Mouse (Mus musculus) left cerebral cortex, adult 8-10 months (tissue): Measurements from ENCODE around the gene Sec31b. TPM values are rescaled to one million over a fixed set of nuclear protein-coding genes. Genes with fewer than 3 reads are reported as not detected.

Experiments used
- DNase-seq, 2 experiments: peaks; one replicate each; pipeline ENCODE4 v3.0.0; 2022; ENCODE audit warnings: low spot score in 2 of 2
- total RNA-seq, 4 experiments: library from RNA; stranded (reverse); gene quantifications; 2 replicates each; pipeline ENCODE4 v1.2.4; 2022

Sec31b gene
- total RNA-seq, 4 experiments from 2014 or later, result 0.25 to 1.4 (median 0.51) TPM

- DNase-seq, result no peak
Observed at GRCm38 (mm10) chr19:44535376-44535775, 10.3 kb downstream of the Sec31b start.

GRCm38 (mm10) chr19:44530018-44530417 lies 15.6 kb downstream of the Sec31b start:
- DNase-seq, result no peak

GRCm38 (mm10) chr19:44525551-44526205 lies 20.0 kb downstream of the Sec31b start:
- DNase-seq, result no peak

DNA sequence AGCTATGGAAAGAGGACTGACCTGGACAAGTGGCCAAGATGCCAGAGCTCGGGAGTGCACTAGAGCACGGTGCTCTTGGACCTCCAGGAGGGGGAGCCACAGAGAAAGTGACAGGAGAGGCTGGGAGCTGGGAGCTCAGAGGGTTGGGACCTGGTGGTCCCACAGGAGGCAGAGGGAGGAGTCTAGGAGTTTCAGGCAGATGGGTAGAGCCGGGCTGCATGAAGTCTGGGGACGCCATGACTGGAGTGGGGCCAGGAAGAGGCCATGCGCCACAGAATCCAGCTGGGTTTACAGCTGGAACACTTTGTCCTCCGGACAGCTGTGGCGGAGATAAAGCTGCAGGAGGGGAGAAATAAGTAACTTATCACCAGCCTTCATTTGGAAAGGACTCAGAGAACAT lies 26.5 kb downstream of the Sec31b start:
- no peak for DNase-seq

DNA sequence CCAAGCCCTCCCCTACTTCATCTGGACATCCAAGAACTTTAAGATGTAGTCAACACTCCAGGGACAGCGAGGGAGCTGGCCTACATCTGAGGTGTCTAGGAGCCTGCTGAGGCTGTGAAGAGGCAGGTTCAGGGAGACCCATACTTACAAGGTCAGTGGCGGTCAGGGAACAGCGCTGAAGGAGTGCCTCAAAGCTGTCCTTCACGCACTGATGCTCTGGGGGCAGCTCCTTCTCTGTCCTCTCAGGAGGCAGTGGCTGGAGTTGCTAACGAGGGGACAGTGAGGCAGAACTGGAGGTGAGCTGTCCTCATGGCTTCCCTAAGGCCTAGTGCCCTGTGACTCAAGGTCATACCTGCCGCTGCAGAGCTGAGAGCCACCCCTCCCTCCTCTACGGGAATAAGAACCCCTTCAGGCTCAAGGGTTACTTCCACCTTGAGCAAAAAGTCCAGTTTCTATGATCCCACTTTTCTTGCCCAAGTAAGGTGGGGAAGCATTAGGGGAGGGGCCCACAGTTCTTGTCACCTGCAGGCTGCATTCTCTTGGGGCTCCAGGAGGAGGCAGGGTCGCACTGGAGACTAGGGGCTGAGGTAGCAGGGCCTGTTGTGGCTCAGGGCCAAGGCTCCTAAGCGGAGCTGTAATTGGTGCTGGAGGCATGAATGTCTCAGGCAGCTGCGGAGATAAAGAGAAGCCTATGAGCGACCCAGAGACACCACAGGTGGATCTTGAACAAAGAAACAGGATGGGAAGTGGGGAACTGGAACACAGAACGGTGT lies 27.5 kb downstream of the Sec31b start:
- DNase-seq, result no peak

- no peak for DNase-seq
Observed at GRCm38 (mm10) chr19:44515769-44516168, 29.9 kb downstream of the Sec31b start.

GRCm38 (mm10) chr19:44514521-44515451 lies 30.9 kb downstream of the Sec31b start:
- no peak for DNase-seq

DNA sequence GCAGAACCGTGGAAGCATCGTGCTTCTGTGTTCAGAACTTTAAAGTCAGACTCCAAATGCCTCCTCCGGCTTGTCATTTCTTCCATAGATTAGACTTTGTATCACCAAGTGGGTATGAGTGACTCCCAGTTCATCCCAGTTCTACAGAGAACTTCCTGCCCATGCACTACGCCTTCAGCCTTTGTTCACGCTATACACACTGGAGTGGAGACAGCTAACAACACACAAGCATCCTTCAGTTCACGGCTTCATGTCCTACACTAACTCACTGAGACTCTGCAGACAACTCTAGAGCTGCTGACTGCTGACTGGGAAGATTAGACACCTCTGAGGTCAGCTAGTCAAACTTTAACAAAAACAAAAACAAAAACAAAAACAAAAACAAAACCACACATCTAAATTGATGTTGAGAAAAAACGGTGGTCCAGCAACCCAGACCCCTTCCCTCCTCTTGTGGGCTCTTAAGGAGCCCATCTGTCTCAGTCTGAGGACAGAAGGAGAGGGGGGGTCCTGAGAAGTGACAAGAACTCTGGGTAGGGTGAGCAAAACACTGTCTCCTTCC lies 31.7 kb downstream of the Sec31b start:
- no peak for DNase-seq

DNA sequence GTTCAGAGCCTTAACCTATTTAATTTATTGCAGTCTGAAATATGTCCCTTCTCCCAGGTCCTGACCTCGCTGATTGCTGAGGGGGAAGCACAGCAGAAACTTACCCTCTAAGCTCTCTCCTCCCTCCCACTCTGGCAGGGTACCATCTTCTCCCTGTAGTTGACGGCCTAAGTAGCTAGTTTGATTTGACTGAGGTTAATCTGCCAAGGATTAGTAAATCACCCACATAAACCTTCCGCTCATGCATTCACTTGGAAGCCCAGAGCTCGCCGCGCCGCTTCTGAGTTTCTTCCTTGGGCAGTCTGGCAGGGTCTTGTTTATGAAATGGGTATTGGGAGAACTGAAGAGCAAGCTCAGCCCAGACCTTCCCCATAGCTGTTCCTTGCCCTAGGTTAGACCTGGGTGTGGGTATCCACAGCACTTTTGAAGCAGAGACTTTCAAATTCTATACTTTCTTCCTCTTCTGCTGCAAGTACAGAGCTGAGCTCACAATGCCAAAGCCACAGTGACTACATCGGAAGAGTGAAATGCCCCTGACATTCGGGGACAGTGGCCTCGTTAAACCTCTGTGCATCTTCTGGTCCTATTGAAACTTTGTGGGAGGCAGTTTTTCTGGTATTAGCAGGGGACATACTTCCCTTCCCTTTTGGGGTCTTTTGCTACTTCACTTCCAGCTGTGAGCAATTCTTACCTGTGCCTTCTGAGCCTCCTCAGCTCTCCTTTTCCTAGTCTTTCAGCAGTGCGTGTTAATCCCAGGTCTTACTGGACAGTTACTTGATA lies 32.4 kb downstream of the Sec31b start:
- DNase-seq, result no peak

DNA sequence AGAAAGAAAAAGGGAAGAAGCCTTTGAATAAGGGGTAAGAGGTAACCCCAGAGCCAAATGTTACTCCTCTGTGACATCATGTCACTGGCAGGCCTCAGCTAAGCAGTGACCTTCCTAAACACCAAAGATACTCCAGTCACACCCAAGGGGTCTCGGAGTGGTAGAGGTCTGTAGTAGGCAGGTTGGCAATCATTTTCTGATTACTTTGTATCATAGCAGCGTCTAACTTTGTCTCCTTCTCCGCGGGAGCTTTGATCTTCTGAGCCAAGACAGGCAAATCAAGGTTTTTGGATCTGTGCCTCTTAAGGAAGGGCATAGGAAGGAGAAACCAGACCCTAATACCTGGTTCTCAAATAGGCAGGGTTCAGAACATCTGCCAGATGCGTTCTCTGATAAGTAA lies 33.1 kb downstream of the Sec31b start:
- DNase-seq, result no peak

- peak in 1 of 2 experiments; percentile 10 for DNase-seq
Observed at GRCm38 (mm10) chr19:44511451-44512231, 34.0 kb downstream of the Sec31b start.

- no peak for DNase-seq
Observed at GRCm38 (mm10) chr19:44510534-44511175, 35.0 kb downstream of the Sec31b start.

GRCm38 (mm10) chr19:44502741-44503140 lies 42.9 kb downstream of the Sec31b start:
- DNase-seq, result no peak

DNA sequence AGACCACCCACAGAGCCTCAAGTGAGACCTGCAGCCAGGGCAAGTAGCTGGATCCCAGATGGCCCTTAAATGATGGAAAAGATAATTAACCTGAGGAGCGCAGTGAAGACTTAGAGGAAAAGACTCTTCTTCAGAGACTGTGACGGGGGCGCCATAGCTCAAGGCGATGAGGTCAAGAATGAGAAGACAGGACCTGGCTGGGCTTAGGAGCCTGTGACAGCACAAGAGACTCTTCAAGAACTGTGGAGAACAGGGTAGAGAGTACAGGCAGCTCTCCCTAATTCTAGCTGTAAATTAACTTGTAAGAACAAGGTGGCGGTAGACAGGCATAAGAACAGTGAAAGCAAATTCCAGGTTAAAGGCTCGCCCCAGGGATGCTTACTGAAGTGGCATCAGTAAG lies 43.7 kb downstream of the Sec31b start:
- no peak for DNase-seq

DNA sequence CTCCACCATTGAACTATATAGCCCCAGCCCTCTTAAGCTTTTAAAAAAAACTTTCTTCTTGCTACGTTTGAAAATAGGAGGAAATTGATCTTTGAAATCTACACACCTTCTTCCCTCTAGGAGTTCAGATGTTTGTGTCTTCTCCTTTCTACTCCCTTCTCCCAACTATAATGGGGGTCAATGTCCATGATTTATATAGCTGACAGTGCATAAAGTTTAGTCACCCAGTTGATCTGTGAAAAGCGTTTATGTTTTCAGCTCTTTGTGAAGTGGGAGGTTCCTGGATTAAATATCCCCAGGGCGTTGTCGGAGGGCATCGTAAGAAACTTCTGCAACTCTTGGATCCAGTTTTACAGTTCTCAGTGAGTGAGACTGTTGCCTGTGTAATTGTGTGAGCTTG lies 45.4 kb downstream of the Sec31b start:
- DNase-seq, result no peak

GRCm38 (mm10) chr19:44498936-44499335 lies 46.7 kb downstream of the Sec31b start:
- no peak for DNase-seq

DNA sequence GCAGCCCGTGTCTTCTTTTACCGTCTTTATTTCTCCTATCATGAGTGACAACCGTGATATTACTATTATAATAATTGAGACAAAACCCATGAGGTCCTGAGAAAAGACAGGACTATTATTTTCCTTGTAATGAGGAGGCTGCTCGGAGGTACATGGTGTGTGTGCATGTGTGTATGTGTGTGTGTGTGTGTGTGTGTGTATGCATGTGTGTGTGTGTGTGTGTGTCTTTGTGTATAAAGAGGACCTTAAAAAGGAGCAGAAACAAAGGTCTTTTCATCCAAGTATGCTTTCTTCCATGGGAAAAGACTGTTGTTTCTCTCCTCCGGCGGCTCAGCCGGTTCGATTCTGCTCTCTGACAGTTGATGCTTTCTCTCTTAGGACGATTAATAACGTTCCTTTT lies 48.7 kb downstream of the Sec31b start:
- DNase-seq, result no peak

DNA sequence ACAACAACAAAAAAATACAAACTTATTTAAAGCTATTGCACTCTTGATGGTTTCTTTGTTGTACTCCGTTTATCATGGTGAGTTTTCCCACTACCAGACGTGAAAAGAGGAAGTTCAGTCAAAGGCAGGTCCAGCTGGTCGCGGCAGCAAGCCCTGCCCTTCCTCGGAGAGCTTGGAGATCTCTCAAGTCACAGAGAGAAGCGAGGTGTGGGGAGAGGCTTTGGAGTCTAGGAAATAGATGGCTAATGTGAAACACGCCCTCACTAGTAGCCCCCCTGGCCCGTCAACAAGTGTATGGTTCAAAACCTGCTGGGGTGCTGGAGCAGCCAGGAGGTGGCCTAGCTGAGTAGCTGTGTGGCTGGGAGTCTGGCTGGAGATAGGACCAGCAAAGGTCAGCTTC lies 49.2 kb downstream of the Sec31b start:
- DNase-seq, result no peak

DNA sequence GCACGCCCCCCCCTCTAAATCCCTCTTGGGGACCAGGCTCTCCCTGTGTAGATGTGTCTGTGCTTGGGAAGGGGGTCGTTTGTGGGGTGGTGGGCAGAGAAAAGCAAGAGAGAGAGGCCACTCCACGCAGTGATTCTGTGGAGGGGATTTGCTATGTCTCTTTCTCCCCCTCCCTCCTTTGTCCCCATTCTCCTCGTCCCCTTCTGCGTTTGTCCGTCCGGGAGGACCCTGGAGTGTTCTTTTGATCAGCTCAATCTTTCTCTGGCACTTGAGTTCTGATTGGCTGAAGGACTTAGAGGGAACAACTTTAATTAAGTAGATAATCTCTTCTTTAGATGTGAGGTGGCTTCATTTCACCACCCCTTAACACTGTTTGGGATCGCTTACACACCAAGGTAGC lies 52.5 kb downstream of the Sec31b start, which contains the start of gene Wnt8b:
TSS of gene Wnt8b (plus strand) at position 345 of the 400 bp plus-strand sequence.
- no peak for DNase-seq
